Mouse (Mus musculus) T-helper 1 cell (primary cell): ENCODE data around the gene Fam213a.
"Not testable (repeated sequence)": the region's sequence is repeated elsewhere in the genome, so short reads cannot be mapped to it uniquely, and the experiment has no call there.

ENCODE experiments used
- in situ Hi-C: fragments of 300-600 bp; cut with MboI, MseI; formaldehyde crosslinking; loops from one replicate; pipeline ENCODE4 v1.15.1; 2025; ENCODE audit warnings: high pct_unique_total_duplicates

Gene Fam213a

DNA sequence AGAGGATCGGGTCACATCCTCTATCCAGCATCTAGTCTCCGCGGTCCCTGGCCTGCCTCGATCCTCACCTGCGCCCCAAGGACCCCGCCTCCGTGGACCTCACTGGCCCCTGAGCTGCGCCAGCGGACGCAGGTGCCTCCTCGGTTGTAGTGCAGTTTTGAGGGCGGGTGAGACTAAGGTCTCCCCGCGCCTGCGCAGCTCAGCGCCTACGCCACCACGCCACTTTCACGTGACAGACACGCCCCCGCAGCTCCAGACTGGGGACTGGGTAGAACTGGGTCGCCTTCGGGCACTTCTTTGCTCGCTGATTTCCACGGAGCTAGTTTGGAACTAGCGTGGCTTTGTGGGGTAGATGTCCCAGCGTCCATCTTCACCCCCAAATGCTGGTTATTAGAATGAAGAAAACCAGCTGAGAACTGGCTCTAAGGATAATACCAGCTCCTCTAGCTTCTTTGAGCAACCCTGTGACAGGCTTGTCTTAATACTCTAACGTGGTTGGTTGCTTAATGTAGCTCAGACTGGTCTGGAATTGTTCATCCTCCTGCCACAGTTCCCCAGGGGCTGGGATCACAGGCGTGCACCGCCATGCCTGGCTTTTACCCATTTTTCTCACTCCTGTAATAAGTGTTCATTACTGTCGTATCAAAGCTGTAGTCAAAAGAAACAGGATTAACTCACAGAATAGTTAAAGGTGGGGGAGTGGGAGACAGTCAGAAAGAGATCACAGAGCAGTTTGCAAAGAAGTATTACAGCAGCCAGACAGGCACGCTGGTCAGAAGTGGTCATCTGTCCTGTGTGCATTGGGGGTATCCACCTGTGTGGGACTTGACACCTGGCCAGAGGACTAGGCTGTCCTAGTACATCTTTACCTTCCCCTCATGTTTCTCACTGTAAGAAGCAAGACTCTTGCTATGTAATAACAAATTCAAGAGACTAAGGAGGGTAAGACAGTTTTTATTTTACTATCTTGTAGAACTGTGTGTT lies at the start of gene Fam213a:
Gene Fam213a (minus strand): TSS at position 159 of the 984 bp plus-strand sequence.
- in situ Hi-C loops, result no loop called here

DNA sequence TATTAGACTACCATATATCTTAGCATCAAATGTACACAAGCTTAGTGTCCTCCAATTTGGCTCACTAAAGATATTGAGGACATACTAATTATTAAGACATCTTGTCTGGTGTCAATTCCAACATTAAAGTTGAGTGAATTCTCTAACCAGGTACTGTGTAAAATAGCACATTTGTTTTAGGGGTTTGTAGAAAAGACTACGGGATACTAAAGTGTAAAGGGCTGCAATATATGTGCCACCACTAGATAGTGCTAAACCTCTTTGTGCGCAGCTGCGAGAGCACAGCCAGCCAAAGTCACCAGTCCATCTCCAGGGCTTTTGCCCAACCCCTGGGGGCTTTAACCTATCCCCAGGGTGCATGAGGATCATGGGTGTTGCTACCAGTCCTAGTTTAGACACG lies 39.6 kb upstream of the Fam213a start:
- in situ Hi-C loops, result not testable (repeated sequence)

DNA sequence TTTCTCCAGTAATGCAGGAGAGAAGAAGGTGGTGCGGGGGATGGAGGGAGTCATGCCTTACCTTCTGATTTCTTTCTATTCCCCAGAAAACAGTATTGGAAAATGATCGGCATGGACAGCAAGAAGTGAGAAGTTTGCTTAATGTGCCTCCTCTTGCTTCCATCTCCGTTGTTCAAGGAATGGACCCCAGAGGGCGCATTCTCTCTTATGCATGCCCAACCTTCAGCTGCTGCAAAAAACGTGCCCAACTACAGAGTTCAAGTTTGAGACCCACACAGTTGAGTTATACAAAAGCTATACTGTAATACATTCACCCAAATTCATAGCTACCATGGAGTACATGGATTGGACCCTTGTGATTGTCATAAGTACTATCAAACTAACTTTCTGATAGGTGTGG lies 38.9 kb upstream of the Fam213a start:
- in situ Hi-C loops, result no loop called here

DNA sequence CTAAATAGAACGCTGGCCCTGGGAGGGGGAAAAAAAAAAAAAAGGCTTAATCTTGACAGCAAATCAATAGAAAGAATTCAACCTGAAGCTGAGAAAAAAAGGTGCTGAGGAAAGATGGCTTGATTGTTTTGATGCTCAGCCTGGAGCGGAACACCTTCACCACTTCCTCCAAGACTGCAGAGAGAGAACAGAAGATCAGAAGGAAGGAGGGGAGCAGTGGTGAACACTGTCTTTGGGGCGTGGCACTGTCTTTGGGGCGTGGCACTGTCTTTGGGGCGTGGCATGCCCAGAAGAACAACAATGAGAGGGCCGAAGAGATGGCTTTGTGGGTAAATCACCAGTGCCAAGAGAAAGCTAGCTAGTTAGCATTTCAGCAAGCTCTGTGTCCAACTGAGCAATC lies 36.9 kb upstream of the Fam213a start:
- in situ Hi-C loops, result no loop called here

DNA sequence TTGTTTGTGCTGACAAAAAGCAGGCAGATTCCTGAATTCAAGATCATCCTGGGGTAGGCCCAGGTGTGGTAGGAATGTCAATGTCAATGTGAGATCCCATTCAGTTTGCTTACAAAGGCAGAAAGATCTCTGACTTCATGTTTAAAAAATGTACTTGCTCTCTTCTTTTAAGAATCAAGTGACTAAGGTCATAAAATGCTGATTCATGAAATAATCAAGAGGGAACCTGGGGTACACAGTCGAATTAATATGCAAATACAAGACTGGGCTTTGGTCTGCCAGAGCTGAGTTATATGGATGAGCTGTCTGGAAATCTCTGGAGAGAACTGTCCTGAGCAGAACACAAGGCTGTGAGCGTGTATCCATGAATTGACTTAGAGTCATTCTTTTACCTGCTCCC lies 33.8 kb upstream of the Fam213a start:
- in situ Hi-C loops, result no loop called here

DNA sequence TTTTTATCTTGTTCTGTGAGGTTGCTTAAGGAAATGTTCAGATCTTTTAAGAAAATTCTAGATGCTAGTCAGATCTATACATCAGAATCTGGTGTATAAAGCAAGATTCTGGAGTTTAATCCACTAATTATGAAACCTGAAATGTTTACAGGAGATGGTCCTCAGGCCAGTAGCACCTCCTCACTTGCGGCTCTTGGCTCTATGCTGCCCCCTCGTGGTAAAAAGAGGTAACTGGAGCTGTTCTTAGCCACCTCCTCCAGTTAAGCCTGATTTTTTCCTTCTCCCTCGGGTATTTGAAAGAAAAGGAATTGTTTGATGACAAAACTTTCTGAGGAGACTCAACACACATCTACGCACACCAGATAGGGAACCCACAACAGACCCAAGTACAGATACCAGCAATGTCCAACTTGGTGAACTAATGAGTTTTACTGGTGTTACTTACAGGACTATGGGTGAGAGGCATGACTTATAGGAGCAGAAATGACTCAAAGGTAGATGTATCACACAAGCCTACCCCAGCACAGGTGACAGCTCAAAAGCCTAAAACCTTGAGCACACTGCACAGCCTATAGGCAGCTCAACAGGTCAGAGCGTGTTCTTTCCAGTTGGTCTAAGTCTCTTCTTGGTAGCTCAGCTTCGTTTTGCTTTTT lies 21.7 kb upstream of the Fam213a start:
- in situ Hi-C loops, result loop anchor here (10.0 kb wide), 1 partner anchor 240 kb away; no protein-coding TSS in a partner anchor

DNA sequence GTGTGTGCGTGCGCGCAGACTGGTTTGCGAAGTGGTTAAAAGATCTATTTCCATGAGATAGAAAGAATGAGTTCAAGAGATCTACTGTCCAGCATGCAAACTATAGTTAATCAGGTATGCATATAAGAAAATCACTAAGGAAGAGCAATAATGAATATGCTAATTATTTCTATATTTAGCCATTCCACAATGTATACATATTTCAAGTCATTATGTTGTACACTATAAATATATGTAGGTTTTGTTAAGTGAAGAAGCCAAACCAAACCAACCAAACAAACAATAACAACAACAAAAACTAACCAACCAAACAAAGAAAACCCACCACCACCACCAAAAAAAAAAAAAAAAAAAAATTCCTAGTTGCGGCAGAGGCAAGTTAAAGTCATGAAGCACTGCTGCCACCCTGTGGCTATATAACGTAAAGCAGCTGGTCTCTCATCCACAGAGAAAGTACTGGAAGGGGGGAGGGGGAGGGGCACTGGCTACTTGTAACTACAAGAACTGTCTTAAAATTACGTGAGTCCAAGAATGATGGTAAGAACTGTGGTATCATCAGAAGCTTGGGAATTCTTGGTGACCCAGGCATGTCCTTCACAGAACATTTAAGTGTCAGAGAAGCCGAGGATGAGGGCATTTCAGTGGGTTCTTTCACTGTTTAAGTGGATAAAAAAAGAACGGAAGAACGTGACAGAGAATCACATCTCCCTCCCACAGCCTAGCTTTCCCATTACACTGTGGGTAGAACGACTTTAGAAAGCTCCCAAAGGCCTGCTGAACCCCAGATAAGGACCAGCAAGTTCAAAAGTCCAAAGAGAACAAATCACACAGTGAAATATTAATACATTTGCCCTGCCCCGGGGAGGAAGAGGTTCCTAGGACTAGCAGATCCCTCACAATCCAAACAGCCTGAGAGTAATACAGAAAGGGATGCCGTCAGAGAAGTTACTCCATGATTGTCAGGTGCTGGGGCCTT lies 19.8 kb upstream of the Fam213a start:
- in situ Hi-C loops, result loop anchor here (10.0 kb wide), 1 partner anchor 239 kb away; no protein-coding TSS in a partner anchor

DNA sequence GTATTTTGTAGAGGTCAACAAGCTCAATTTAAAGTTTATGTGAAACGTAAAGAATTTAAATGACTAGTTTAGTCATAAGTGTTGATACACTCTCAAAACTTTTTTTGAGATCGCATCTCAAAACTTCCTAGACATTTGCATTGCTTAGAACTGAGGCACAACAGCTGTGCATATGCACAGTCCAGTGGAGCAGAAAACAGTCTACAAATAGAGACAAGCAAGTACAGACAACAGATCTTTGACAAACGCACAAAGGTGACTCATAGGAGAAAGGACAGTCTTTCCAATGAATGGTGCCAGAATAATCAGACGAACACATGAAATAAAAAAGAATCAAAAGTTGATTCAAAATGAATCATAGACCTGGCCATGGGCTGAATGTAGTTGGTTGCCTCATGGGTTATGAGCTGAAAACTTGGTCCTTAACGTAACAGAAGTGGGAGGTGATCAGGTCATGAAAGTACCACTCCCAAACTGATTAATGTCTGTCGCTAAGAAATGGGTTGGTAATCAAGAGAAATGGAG lies 17.5 kb upstream of the Fam213a start:
- in situ Hi-C loops, result loop anchor here (10.0 kb wide), 1 partner anchor 236 kb away; no protein-coding TSS in a partner anchor

DNA sequence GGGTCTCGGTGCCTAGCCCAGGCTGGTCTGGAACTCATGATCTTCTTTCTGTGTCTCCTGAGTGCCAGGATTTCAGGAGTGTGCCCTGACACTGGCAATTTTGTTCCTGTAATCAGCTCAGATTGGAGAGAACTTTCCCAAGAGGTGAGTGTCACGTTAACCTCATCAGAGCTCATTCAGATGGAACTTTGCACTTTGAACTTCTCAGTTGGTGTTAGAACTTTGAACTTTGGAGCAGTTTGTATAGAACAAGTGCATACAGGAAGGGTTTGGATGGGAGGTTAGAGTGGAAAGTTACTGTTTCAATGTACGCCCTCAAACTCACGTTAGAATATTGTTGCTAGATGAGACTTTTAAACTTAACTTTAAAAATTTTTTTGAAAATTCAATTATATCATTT lies 15.7 kb upstream of the Fam213a start:
- in situ Hi-C loops, result loop anchor here (5.0 kb wide), 2 partner anchors 52 to 117 kb away; no protein-coding TSS in a partner anchor

DNA sequence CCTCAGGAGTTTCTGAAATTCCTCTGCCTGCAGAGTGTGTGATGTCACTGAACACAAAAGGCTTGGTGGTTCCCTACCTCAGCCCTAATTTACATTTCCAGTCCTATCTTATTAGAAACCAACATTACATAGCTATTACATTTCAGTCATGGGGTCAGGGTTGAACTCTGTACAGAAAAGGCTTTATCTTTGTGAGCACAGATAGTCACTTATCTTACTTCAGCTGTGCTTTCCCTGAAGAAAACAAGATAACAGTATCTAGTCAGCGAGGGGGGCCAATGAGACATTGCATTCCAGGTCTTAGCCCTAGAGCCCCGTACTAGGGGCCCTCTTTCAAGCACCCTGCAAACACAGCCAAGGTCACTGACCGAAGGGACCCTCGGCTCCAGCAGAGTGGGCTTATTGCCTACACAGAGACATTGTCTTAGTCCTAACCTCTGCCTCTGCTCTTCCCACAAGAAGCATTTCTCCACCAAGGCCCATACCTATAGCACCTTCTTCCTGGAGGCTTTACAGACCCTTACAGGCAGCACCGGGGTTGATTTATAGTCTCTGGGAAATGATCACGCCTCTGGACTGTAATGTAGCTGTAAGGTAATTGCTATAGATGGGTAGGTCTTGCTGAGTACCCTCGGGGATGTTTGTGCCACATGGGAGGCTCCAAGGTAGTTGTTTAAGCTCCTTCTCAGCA lies 12.2 kb upstream of the Fam213a start:
- in situ Hi-C loops, result loop anchor here (5.0 kb wide), 2 partner anchors 48 to 113 kb away; no protein-coding TSS in a partner anchor

DNA sequence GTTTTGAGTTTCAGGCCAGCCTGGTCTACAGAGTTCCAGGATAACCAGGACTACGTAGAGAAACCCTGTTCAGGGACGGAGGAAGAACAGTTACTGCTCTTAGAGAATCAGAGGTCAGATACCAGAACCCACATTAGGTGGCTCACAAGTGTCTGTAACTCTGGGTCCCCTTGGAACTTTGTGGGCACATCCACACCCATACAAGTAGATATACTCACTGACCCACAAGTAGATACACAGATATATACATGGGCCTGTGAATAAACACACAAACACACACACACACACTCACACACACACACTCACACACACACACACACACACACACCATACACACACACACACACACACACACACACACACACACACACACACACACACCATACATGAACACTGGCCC lies 11.5 kb upstream of the Fam213a start:
- in situ Hi-C loops, result loop anchor here (5.0 kb wide), 2 partner anchors 48 to 113 kb away; no protein-coding TSS in a partner anchor

DNA sequence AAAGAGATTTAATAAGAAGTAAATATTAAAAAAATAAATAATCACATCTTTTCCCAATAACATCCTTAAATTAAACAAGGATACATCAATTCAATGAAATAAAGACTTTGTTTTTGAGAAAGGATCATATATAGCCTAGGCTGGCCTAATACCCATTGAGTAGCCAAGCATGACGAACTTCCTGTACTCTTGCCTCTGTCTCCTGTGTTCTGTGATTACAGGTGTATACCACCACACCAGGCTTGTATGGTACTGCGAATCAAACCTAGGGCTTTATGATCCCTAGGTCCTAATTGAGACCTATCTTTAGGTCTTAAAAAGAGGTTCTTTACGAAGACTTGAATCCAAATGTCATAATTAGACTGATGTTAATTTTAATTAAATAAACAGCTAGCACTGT lies 7.7 kb upstream of the Fam213a start:
- in situ Hi-C loops, result no loop called here

DNA sequence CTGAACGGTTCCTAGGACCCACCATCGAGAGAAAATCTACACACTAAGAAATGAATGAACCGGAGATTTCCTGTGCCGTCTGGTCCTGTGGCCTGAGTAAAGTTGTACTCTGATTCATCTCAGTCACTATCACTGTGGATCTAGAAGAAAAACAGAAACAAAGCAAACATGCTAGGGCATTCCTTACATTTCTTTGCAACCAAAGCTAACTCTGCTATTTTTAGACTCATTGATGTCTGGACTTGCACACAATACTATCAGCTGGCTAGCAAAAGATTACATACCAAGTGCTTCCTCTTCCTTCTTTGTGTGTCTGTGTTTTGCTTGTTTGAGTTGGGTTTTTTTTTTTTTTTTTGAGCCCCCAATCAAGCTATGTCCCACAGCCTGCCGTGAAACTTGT lies 3.9 kb upstream of the Fam213a start:
- in situ Hi-C loops, result no loop called here

DNA sequence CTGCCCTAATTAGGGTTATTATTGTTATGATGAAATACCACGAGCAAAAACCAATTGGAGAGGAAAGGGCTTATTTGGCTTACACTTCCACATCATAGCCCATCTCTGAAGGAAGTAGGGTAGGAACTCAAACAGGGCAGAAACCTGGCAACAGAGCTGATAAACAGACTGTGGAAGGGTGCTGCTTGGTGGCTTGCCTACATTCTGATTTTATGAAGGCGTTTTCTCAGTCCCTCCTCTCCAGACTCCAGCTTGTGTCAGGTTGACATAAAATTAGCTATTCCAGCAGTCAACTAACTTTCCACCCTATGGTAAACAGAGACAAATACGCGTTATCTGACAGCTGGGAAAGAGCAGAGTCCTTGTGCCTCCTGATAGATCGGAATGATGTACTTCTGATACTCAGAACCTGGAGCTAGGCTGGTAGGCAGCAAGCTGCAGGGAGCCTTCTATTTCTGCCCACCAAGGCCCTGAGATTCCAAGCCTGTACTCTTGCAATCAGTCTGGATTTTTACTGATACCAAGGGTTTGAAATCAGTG lies 1.2 kb upstream of the Fam213a start:
- in situ Hi-C loops, result no loop called here

DNA sequence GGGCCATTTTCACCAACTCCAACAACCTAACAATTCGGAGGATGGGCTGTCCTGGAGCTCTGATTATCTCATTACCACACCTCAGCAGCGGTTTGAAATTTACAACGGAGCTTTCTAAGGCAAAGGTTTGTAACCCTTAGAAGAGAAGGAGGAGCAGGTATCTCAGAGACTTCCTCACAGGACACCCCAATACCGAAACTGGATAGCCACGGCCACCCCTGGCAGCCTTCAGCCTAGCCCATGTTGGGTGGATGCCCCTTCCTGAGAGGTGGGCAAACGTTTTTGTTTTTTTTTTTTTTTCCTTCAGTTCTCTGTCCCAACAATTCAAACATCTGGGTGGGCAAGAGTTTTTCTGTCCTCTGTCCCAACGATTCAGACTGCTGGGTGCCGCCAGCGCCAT lies 445 bp downstream of the Fam213a start:
- in situ Hi-C loops, result no loop called here

DNA sequence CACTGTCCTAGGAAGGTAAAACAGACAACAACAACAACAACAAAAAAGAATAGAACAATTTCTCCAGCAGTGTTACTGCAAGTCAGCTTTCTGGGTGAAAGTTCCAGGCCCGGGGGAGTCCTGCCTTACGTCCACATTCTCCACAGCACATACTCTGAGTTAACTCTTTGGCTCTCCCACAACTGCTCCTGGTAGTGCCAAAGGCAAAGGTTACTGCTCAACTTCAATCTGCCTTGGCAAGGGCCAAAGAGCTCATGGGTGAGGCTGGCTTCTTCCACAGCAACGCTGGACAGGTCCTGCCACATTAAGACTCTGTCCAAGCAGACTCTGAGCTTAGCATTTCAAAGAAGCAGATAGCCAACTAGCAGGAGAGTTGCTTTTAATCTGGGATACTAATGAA lies 1.7 kb downstream of the Fam213a start:
- in situ Hi-C loops, result no loop called here

DNA sequence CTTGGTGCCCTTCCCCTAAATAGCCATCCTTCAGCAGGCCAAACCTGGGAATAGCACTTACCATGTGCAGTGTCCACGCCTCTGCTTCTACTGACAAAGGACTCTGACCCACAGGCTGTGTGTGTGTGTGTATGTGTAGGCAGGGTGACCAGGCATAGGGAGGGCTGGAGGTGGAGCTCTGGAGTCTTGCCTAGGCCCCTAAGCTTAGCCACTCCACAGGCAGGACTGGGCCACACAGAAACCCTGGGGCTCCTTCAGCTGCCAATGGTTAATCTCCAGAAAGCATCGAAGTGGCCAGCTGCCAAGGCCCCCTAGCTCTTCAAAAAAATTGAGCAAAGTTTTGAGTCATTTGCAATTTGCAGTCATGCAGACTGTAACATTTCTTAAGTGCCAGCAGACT lies 5.5 kb downstream of the Fam213a start:
- in situ Hi-C loops, result no loop called here

DNA sequence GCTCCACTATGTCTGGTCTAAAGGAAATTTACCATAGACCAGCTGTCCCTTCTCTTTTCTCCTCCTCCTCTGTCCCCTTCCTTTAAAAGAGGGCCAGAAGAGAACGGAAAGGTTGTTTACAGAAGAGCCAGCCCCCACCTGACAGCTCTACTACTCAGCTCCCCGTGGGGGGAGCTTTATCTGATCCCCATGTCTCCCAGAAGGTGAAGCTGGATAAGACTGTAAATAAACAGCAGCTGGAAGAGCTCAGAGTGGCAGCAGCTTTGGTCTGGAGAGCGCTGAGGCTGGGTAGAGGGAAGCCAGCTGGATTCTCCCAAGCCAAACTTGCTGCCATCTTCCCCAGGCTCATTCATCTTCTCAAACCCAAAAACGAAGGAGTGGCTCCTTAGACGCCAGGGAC lies 5.9 kb downstream of the Fam213a start:
- in situ Hi-C loops, result no loop called here

DNA sequence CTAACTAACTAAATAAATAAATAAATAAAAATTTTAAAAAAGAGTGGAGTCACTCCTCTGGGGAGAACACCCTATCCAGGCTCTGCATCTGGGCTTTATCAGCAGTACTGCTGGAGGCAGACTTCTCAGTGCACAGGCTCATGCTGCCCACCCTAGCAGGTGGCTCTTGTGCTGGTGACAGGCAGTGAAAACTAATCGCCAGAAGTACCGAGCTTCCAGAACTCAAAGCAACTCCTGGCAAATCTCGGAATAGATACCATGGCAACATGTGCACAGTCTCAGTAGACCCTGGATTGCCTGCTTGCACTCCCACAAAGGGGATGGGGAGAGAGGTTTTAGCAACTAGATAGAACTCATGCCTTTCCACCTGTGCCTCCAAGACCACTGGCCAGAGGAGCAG lies 6.7 kb downstream of the Fam213a start:
- in situ Hi-C loops, result no loop called here

DNA sequence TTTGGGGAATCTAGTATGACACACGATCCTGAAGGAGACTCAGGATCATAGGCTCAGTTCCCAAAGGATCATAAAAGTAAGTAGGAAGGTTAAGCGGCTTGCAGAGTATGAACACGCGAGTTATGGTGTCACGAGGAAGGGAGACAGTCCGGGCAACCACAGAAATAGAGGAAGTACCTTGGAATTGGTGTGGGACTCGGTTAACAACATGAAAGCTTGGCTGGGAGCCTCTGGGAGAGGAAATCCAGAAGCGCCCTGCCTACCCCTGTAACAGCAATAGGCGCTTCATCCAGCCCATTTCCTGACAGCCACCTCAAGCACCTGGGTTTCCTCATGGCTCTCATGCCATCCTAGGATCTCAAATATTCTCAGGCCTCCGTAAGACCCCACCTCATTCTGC lies 7.3 kb downstream of the Fam213a start:
- in situ Hi-C loops, result no loop called here
